Mouse (Mus musculus) NIH3T3 (cell line): Measurements from ENCODE around the gene Acvr1b.

Source experiments
- DNase-seq: peaks from one replicate; pipeline ENCODE4 v3.0.0-alpha.2; 2012; ENCODE audit warnings: low read depth

Acvr1b gene

GRCm38 (mm10) chr15:101228866-101229590, 55.2 kb downstream of the Acvr1b start:
- DNase-seq, result no peak

- DNase-seq, result no peak
Measured at GRCm38 (mm10) chr15:101230503-101230902, 56.6 kb downstream of the Acvr1b start.

DNA sequence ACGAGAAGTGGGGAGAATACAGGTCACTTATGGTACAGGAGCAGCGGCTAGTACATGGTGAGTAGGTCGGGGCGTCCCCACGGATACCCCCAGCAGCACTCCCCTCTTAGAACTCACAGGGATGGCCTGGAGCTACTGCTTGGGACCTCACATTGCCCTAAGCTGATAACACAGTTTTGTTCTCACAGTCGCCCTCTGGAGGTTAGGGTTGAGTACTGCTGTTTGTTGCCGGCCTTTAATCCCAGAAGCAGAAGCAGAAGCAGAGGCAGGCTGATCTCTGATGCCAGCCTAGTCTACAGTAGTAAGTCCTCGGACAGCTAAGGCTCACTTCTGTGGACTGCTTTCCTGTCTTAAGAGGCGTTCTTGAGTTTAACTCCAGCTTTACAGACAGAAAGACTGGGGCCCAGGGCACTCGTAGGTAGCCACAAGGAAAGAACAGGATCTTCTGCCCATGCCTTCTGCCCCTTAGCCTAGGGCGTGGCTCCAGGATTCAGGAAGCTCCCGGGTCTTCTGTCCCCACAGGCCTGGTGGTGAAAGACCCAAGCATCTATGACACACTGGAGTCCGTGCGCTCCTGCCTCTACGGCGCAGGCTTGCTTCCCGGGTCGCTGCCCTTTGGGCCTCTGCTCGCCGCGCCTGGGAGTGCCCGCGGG, 57.3 kb downstream of the Acvr1b start:
- DNase-seq, result peak; percentile 54

GRCm38 (mm10) chr15:101231648-101232180, 57.8 kb downstream of the Acvr1b start:
- no peak for DNase-seq

GRCm38 (mm10) chr15:101232607-101233006, 58.7 kb downstream of the Acvr1b start:
- DNase-seq, result no peak

GRCm38 (mm10) chr15:101233183-101233582, 59.3 kb downstream of the Acvr1b start:
- DNase-seq, result no peak

DNA sequence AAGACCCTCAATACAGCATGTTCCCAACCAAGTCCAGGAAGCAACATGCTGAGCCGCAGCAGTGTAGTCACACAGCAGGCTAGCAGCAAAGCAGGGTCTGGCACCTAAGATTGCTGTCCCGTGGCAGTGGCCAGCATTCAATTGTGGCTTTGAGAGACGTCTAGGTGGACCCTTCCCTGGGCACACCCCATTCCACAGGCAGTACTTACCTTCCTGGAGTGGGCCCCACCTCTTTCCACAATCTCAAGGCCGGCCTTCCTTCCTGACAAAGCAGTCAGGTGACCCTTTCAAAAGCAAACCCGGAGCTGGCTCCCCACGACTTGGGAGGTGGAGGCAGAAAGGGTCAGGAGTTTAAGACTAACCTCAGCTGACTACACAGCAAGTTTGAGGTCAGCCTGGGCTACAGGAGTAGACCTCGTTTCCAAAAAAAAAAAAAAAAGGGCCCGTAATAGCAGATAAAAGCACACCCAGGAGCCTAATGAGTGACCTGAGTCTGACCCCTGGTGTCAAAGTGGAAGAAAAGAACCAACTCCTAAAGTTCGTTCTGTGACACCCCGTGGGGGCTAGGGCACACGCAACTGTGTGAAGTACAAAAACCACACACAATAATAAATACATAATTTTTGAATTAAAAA, 59.9 kb downstream of the Acvr1b start:
- DNase-seq, result no peak

DNA sequence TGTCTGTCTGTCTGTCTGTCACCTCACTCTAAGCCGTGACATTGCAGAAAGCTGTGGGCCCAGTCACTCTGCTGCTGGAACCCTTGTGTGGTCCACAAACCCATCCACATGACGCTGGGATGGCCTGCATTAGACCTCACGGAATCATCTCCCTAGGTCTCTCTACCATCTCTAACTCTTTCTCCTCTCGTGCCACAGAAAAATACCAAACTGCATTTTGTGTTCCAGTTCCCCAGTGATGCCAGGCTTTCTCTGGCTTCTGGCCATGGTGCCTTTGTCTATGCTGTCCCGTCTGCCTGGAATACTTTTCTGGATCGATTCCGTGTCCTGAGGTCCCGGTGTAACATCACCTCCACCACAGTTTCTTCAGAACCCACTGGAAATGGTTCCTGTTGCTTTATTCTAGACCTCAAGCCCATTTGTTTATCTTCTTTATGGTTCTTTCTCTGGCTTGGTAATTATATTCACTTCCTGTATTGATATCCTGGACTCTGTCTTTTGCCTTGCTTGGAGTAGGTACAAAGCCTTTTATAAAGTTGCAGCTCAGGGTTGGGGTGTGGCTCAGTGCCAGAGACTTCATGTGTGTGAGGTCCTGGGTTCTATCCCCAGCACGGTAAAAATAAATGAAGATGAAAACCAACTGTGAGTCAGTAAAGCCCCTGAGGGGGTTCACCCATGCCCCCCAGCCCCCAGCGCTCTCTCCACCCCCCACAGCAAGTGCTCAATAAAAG, 60.9 kb downstream of the Acvr1b start:
- no peak for DNase-seq

GRCm38 (mm10) chr15:101235342-101235698, 61.5 kb downstream of the Acvr1b start:
- no peak for DNase-seq

- no peak for DNase-seq
Measured at GRCm38 (mm10) chr15:101235728-101236327, 62.0 kb downstream of the Acvr1b start.

DNA sequence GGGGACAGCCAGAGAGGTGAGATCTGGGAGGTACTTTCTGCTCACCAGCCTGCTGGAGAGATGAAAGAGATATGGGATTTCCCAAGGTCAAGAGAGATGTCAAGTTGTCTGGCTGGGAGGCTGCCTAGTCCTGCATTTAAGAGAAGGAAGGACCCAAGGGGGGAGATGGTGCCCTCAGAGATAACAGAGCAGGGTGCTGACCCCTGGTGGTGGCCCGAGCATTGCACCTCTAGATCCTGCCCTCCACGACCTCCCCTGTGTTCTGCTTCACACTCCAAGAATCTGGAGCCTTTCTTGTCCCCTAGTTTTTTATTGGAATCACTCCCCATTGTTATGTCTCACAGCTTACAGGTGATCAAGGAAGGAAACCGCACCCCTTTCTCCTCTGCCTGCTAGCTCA, 63.0 kb downstream of the Acvr1b start:
- peak; percentile 81 for DNase-seq

DNA sequence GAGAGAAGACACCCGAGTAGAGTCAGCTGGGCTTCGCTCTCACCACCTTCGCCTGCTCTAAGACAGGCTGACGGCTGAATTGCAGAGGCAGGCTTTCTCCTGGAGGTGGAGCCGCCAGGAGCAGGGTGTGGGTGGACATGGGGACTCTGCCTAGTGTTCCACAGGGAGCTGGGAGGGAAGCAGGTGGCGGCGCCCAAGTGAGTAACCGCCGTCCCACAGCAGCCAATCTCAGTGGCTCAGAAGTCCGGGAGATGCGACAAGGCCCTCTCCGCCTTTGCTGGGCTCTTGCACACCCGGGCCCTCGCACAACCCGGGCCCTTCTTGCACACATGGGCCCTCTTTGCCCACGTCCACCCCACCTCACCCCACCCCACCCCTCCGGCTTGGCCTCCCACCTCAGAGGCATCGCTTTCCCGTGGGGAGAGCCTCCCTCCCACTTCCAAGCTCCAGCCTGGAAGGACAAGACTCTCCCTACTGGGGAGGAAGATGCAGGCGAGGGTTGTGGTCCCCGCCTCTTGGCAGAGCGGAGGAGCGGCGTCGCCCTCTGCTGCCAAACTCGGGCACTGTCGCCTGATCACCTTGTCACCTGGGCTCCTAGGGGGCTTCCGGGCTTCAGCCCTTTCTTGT, 65.1 kb downstream of the Acvr1b start:
- DNase-seq, result peak; percentile 73

GRCm38 (mm10) chr15:101239821-101240220, 66.0 kb downstream of the Acvr1b start:
- DNase-seq, result no peak

DNA sequence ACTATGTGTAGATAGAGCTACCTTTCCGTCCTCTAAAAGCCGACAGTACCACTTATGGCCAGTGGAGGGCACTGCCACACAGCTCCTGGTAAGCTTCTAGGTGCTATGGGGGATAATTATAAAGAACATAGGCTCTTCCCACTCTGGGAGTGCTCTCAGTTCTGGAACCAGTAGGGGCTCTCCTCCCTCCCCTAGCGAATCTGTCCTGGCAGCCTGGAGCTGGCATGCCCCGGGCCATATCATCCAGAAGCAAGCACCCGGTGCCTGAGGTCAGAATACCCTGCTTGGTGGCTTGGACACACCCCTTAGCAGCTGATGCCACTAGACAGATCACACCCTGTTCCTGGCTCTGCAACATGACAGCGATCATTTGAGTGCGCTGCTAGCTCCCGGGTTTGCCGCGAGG, 66.9 kb downstream of the Acvr1b start:
- DNase-seq, result peak; percentile 96

GRCm38 (mm10) chr15:101241236-101241635, 67.4 kb downstream of the Acvr1b start:
- DNase-seq, result peak; percentile 40

DNA sequence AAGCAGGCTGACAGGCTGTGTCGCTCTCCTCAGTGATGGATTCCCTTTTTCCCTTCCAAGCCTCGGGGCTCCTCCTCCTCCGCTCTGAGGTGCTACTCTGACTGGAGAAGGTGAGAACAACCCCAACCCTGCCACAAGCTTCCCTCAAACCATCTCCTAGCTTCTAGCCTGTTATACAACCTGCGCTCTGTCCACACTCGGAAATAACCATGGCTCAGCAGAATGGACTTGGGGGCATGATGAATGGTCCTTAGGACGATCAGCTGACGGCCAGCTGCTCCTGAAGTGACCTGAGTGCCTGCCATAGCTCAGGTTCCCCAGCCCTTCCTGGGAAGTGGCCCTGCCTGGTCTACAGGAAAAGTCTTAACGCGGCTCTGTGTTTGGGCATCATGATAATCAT, 68.0 kb downstream of the Acvr1b start:
- no peak for DNase-seq

DNA sequence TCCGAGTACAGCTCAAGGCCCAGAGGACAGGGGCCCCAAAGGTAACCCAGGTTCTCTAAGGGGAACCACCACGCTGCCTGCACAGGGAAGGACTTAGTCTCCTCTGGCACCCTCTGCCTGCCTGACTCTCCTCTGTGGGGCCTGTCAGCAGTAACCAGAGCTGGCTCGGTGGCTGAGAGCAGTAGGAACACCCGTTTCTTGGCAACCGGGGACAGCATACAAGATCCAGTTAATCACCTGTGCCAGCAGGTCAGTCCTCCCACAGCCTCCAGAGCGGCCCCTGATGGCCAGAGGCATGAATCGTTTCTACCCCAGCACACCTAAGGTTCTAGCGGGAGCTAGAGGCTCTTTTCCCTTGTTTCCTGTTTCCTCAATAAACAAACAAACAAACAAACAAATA, 68.8 kb downstream of the Acvr1b start:
- DNase-seq, result peak; percentile 52

GRCm38 (mm10) chr15:101244012-101244411, 70.1 kb downstream of the Acvr1b start:
- no peak for DNase-seq

DNA sequence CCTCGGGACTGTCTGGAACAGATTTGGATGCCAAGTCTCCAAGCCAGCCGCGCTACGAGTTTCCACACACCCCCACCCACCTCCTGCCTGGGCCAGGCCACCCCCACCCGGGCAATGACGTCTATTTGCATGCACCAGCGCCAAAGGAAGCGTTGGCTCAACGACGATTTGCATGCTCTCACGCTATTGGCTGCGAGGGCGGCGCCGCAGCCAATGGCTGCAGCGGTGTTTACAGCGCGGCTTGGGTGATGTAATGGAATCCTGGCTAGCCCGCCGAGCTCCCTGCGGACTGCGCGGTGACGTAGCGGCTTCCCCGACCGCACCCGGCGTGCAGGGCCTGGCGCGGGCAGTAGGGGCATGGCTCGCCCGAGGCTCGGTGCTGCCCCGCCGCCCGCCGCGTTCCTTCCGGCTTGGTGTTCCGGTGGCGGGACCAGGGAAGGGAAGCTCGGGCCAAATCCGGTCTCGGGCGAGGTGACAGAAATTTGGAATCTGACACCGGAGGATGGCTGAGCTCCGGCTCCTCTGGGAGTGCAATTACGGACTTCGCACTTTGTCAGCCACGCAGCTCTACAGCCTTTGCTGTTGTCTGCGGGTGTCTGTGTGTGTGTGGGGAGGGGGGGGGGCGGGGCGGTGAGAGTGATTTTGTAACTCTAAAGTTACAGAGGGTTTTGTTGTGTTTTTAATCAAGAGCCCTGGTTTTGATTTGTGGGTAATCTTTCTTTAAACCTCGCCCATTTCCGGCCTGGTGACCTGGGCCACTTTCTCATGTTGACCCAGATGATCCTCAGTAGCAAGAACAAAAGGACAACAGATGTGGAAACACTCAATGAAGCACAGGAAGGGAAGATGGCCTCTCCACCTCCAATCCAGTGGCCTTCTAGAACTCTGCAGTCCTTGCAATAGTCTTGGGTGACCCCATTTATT, 72.6 kb downstream of the Acvr1b start:
- peak; percentile 99 for DNase-seq

DNA sequence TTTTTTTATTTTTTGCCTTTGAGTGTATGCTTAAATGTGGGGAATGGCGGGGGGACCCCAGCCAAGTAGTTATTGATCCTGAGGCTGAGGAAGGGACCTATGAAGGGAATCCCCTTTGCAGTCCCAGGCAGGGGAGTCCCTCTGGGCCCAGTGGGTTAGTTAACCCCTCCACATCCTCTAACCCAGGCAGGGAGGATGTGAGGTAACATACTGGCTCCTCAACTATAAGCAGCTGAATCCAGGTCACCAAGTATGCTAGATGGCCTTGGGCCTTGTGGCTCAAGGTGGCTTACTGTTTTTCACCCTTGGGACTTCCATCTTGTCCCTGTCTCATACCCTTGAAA, 73.3 kb downstream of the Acvr1b start:
- DNase-seq, result no peak
